Mouse (Mus musculus): ENCODE data around the gene Bud13.

- TF ChIP-seq CTCF (conservative IDR thresholded peaks at IDR 0.05; ENCODE audit: insufficient read depth, insufficient read length, low read depth, low read length): no peak
- TF ChIP-seq POLR2A (IDR thresholded peaks at IDR 0.05; ENCODE audit: low read depth, low read length): no peak
Measured at GRCm38 (mm10) chr9:46274494-46274893, 8.3 kb upstream of the Bud13 start.

All from kidney, adult 2 months (tissue).